In the genomic region with DNA sequence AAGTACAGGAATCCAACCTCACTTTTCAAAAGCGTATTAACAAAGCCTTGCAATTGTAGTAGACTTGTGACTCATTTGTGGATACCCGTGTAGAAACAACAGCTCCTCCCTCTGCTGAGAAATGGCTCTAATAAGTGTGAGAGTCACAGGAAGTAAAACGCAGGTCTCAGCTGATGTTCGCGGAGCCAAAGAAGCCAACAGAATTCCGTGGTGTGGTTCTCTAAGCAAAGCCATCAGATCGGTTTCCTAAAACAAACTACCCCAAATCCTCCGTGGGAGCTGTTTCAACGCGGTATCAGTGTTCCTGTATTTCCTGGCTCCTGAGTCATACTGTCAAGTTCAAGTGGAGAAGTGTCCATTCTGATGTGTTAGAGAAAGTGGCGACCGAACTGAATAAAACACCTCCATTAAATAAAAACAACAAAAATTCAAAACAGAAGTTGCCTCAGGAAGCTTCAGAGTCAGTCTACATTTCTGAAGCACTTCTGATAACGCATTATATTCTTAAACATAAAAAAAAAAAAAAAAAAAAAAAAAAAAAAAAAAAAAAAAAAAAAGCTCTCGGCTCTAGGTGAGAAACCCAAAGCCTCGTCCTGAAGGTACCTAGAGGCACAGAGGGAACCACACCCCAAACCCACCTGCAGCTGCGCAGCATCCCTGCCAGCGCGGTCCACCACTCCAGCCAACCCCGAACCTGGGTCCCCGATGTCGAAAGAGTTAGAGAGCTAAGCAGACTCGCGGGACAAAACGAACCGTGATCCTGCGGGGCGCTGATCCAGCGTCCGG, we compare ENCODE assay signal across 8 mouse cellular contexts. TPM values are rescaled to one million over a fixed set of nuclear protein-coding genes. Genes with fewer than 3 reads are reported as not detected.
A peak's percentile ranks its signal among the peaks of the same experiment; 100 is the strongest.
DNase-seq lines count a peak whose midpoint lies in the region; ATAC-seq lines count a peak whose summit lies in the region.

No protein-coding gene starts in this region.

- H3K9me3 ChIP-seq in forebrain, embryonic 11.5 days (ENCODE audit: control insufficient read depth, low read length): no peaks in the 10 kb centered on the region
- no peaks in the 10 kb centered on the region for H3K9me3 ChIP-seq in limb, embryonic 10.5 days (replicated peaks)
- no peaks in the 10 kb centered on the region for H3K9me3 ChIP-seq in midbrain, embryonic 15.5 days

- H3K4me2 ChIP-seq in forebrain, embryonic 11.5 days (ENCODE audit: low read depth, low read length, severe bottlenecking): peak overlapping the region; percentile 88
- peak overlapping the region; percentile 99 for H3K4me2 ChIP-seq in midbrain, embryonic 15.5 days

- peak overlapping the region; percentile 63 for H3K9ac ChIP-seq in forebrain, embryonic 11.5 days (ENCODE audit: low read length)
- peak overlapping the region; percentile 43 for H3K9ac ChIP-seq in midbrain, embryonic 15.5 days

- WGBS in forebrain, embryonic 11.5 days: 5% methylated on average over 29 of the region's 29 CpGs
- 8% methylated on average over 29 of the region's 29 CpGs for WGBS in limb, embryonic 10.5 days
- WGBS in midbrain, embryonic 15.5 days: 5% methylated on average over 29 of the region's 29 CpGs

- ATAC-seq in forebrain, embryonic 11.5 days (replicated peaks; ENCODE audit: low FRiP score): peak; percentile 60
- no peak for ATAC-seq in midbrain, embryonic 15.5 days (replicated peaks)

- H3K36me3 ChIP-seq in forebrain, embryonic 11.5 days (ENCODE audit: control insufficient read depth, insufficient read depth, low read length): no peaks in the 10 kb centered on the region
- no peaks in the 10 kb centered on the region for H3K36me3 ChIP-seq in limb, embryonic 10.5 days
- H3K36me3 ChIP-seq in midbrain, embryonic 15.5 days (replicated peaks): no peaks in the 10 kb centered on the region

- no peaks in the 10 kb centered on the region; the same call in 1 of the 2 replicates for H3K27me3 ChIP-seq in forebrain, embryonic 11.5 days (ENCODE audit: control insufficient read depth, insufficient read depth, low read length)
- peaks cover 15% of the 10 kb centered on the region for H3K27me3 ChIP-seq in limb, embryonic 10.5 days (ENCODE audit: low read depth, poor library complexity, severe bottlenecking)
- peaks cover 4% of the 10 kb centered on the region for H3K27me3 ChIP-seq in midbrain, embryonic 15.5 days (replicated peaks)

- peak; percentile 41 for DNase-seq in spleen, adult 12 weeks (ENCODE audit: low spot score)
- DNase-seq in spleen, postnatal 4 days (ENCODE audit: low spot score in 2 of 2): no peak
- peak; percentile 18 for DNase-seq in WW6 (ENCODE audit: low read depth, low spot score)
- DNase-seq in forebrain, embryonic 11.5 days (ENCODE audit: low spot score): peak; percentile 57
- no peak for DNase-seq in limb, embryonic 10.5 days (ENCODE audit: low spot score)
- no peak for DNase-seq in ovary, postnatal 10 days (ENCODE audit: low spot score)
- DNase-seq in left cerebral cortex, adult 18-20 months (ENCODE audit: low spot score in 2 of 2): no peak

- no peak overlapping the region for H3K27ac ChIP-seq in forebrain, embryonic 11.5 days (ENCODE audit: low read depth, low read length)
- peak overlapping the region; percentile 84 for H3K27ac ChIP-seq in limb, embryonic 10.5 days
- H3K27ac ChIP-seq in midbrain, embryonic 15.5 days: no peak overlapping the region

- H3K4me3 ChIP-seq in forebrain, embryonic 11.5 days (ENCODE audit: low read depth, low read length): peak overlapping the region; percentile 69
- H3K4me3 ChIP-seq in limb, embryonic 10.5 days: peak overlapping the region; percentile 79
- H3K4me3 ChIP-seq in midbrain, embryonic 15.5 days: peak overlapping the region; percentile 87

- no peaks in the 10 kb centered on the region for H3K4me1 ChIP-seq in forebrain, embryonic 11.5 days (replicated peaks; ENCODE audit: control insufficient read depth, insufficient read depth, low read length)
- H3K4me1 ChIP-seq in limb, embryonic 10.5 days: peaks cover 7% of the 10 kb centered on the region
- H3K4me1 ChIP-seq in midbrain, embryonic 15.5 days: peaks cover 8% of the 10 kb centered on the region; the same call in 1 of the 2 replicates

RNA-seq across cellular contexts. Expression of gene Stx11, which starts 0.5 kb away (rescaled TPM):
- 1.9 and 2.1 TPM in 2 replicates for polyA plus RNA-seq in forebrain, embryonic 11.5 days (2014; fragmentation: Nextera tagmentation; extraction: Ambion mirVana)
- polyA plus RNA-seq in limb, embryonic 10.5 days (2016; fragmentation: Nextera tagmentation; extraction: Ambion mirVana): 0.92 and 1.2 TPM in 2 replicates
- polyA plus RNA-seq in midbrain, embryonic 15.5 days (2015; fragmentation: Nextera tagmentation; extraction: Ambion mirVana): 1.4 and 1.7 TPM in 2 replicates
- total RNA-seq in left cerebral cortex, adult 18-20 months (2021): under 1 TPM; 0.07 to 0.37 TPM

RNA-seq across cellular contexts. Expression of gene Sf3b5, which starts 41.6 kb away (rescaled TPM):
- polyA plus RNA-seq in forebrain, embryonic 11.5 days (2014; fragmentation: Nextera tagmentation; extraction: Ambion mirVana): 37.9 and 42.2 TPM in 2 replicates
- 43.7 and 49.8 TPM in 2 replicates for polyA plus RNA-seq in limb, embryonic 10.5 days (2016; fragmentation: Nextera tagmentation; extraction: Ambion mirVana)
- polyA plus RNA-seq in midbrain, embryonic 15.5 days (2015; fragmentation: Nextera tagmentation; extraction: Ambion mirVana): 21.6 and 21.9 TPM in 2 replicates
- 1 to 10 TPM; 8.3 to 8.4 TPM for total RNA-seq in left cerebral cortex, adult 18-20 months (2021)

Comparison
In these comparisons a context has a peak if more than half of its experiments do, and no peak if none do; other contexts are left out.
1. DNase-seq: peak in spleen, adult 12 weeks (single experiment), WW6 (single experiment) and forebrain, embryonic 11.5 days (single experiment); none in spleen, postnatal 4 days (0 of 2), limb, embryonic 10.5 days (single experiment), ovary, postnatal 10 days (single experiment) and left cerebral cortex, adult 18-20 months (0 of 2).
2. Peak in every context shown above with its lines, with median percentiles within 50 percentile points of each other: H3K4me3 ChIP-seq.